Mouse (Mus musculus) stomach, postnatal 0 days (tissue): Measurements from ENCODE around the gene Rpl14. TPM values are rescaled to one million over a fixed set of nuclear protein-coding genes. Genes with fewer than 3 reads are reported as not detected.
A peak's percentile ranks its signal among the peaks of the same experiment; 100 is the strongest.

Experiments
- ATAC-seq: fragments of 200-750 bp; cut with Nextera tagmentation; 2 replicates; pipeline ENCODE4 v1.8.0; 2017; ENCODE audit not compliant: low FRiP score, low TSS enrichment
- DNase-seq: peaks from one replicate; pipeline ENCODE4 v3.0.0-alpha.2; 2016; ENCODE audit warnings: low spot score
- H3K27ac ChIP-seq: fragments of 300-500 bp; sonication (generic); replicated peaks from 2 replicates; pipeline ENCODE4 v1.5.1; 2014; ENCODE audit warnings: mild to moderate bottlenecking, control low read depth
- H3K27me3 ChIP-seq: fragments of 300-500 bp; sonication (generic); 2 replicates; pipeline ENCODE4 v1.6.1; 2014; ENCODE audit warnings: low read length; ENCODE audit not compliant: control insufficient read depth, insufficient read depth
- H3K36me3 ChIP-seq: fragments of 300-500 bp; sonication (generic); 2 replicates; pipeline ENCODE4 v1.6.1; 2014; ENCODE audit warnings: low read length, mixed read lengths; ENCODE audit not compliant: control insufficient read depth, insufficient read depth
- H3K4me1 ChIP-seq: fragments of 300-500 bp; sonication (generic); replicated peaks from 2 replicates; pipeline ENCODE4 v1.6.1; 2014; ENCODE audit warnings: antibody characterized with exemption; ENCODE audit not compliant: control insufficient read depth, insufficient read depth
- H3K4me2 ChIP-seq: fragments of 300-500 bp; sonication (generic); replicated peaks from 2 replicates; pipeline ENCODE4 v1.6.1; 2014; ENCODE audit warnings: low read depth, mild to moderate bottlenecking, control low read depth, moderate library complexity
- H3K4me3 ChIP-seq: fragments of 300-500 bp; sonication (generic); 2 replicates; pipeline ENCODE4 v1.5.1; 2014; ENCODE audit warnings: low read depth, low read length, control low read depth
- H3K9ac ChIP-seq: fragments of 300-500 bp; sonication (generic); 2 replicates; pipeline ENCODE4 v1.6.1; 2014; ENCODE audit warnings: mild to moderate bottlenecking, low read length, control low read depth, mixed read lengths
- H3K9me3 ChIP-seq: fragments of 300-500 bp; sonication (generic); 2 replicates; pipeline ENCODE4 v1.6.1; 2016; ENCODE audit warnings: low read length; ENCODE audit not compliant: control insufficient read depth
- CTCF ChIP-seq: IDR thresholded peaks from 2 replicates; pipeline ENCODE4 v1.5.1; 2016; ENCODE audit warnings: antibody characterized with exemption, low read depth, mild to moderate bottlenecking, moderate library complexity
- EP300 ChIP-seq: optimal IDR thresholded peaks from 2 replicates; pipeline ENCODE3; 2016; ENCODE audit warnings: antibody characterized with exemption
- WGBS: fragments of 180-500 bp; shearing (Covaris S2); extraction: QIAGEN DNeasy Blood & Tissue Kit; methylation state at CpG from one replicate; pipeline ENCODE4 v1.1.7; 2014; 5-methylcytosine and 5-hydroxymethylcytosine counted together
- polyA plus RNA-seq: library from polyadenylated mRNA; unstranded; fragments of >200 nt; fragmentation: Nextera tagmentation; extraction: Ambion mirVana; gene quantifications from 2 replicates; pipeline ENCODE4 v1.2.1, GENCODE M21; 2015

The Rpl14 gene
- polyA plus RNA-seq, 1 experiment from 2014 or later: 742 TPM

GRCm38 (mm10) chr9:120546482-120546881, 24.8 kb upstream of the Rpl14 start:
- H3K27ac ChIP-seq: peak overlapping the region; percentile 77
- no peak overlapping the region for H3K9ac ChIP-seq
- no peaks in the 10 kb centered on the region for H3K9me3 ChIP-seq
- DNase-seq: no peak
- 86% methylated on average over 9 of the region's 9 CpGs for WGBS
- no peaks in the 10 kb centered on the region for H3K36me3 ChIP-seq
- no peaks in the 10 kb centered on the region for H3K27me3 ChIP-seq
- no peak overlapping the region for H3K4me3 ChIP-seq
- H3K4me2 ChIP-seq: no peak overlapping the region
- no peak for ATAC-seq
- TF ChIP-seq EP300: no peak
- TF ChIP-seq CTCF: no peak
- H3K4me1 ChIP-seq: no peaks in the 10 kb centered on the region

- ATAC-seq (peak; percentile 78), DNase-seq (peak; percentile 67)
- Histone ChIP-seq H3K4me3 (no peak overlapping the region), H3K9me3 (no peaks in the 10 kb centered on the region), H3K27ac (peak overlapping the region; percentile 77), H3K27me3 (no peaks in the 10 kb centered on the region), H3K36me3 (no peaks in the 10 kb centered on the region), H3K4me2 (peak overlapping the region; percentile 38; the same call in 1 of the 2 replicates), H3K9ac (peak overlapping the region; percentile 27; the same call in 1 of the 2 replicates), H3K4me1 (no peaks in the 10 kb centered on the region)
- 14% methylated on average over 16 of the region's 16 CpGs for WGBS
- TF ChIP-seq EP300 (peak; percentile 61), CTCF (no peak)
Measured at GRCm38 (mm10) chr9:120547026-120547668, 24.1 kb upstream of the Rpl14 start.

GRCm38 (mm10) chr9:120550778-120551177, 20.5 kb upstream of the Rpl14 start:
- no peaks in the 10 kb centered on the region for H3K27me3 ChIP-seq
- H3K9me3 ChIP-seq: no peaks in the 10 kb centered on the region
- WGBS: 55% methylated on average over 9 of the region's 9 CpGs
- DNase-seq: no peak
- H3K9ac ChIP-seq: no peak overlapping the region
- ATAC-seq: no peak
- no peaks in the 10 kb centered on the region for H3K4me1 ChIP-seq
- no peaks in the 10 kb centered on the region for H3K36me3 ChIP-seq
- no peak overlapping the region for H3K27ac ChIP-seq
- no peak for TF ChIP-seq CTCF
- TF ChIP-seq EP300: no peak
- H3K4me2 ChIP-seq: no peak overlapping the region
- no peak overlapping the region for H3K4me3 ChIP-seq

GRCm38 (mm10) chr9:120563590-120563989, 7.7 kb upstream of the Rpl14 start:
- TF ChIP-seq CTCF (no peak), EP300 (no peak)
- no peaks in the 10 kb centered on the region for H3K4me1 ChIP-seq
- no peak overlapping the region for H3K4me3 ChIP-seq
- no peak overlapping the region for H3K27ac ChIP-seq
- no peak overlapping the region for H3K4me2 ChIP-seq
- no peaks in the 10 kb centered on the region for H3K27me3 ChIP-seq
- DNase-seq (no peak), ATAC-seq (no peak)
- H3K9ac ChIP-seq: no peak overlapping the region
- 86% methylated on average over 3 of the region's 3 CpGs for WGBS
- H3K36me3 ChIP-seq: no peaks in the 10 kb centered on the region
- no peaks in the 10 kb centered on the region for H3K9me3 ChIP-seq

GRCm38 (mm10) chr9:120564247-120564646, 7.0 kb upstream of the Rpl14 start:
- H3K36me3 ChIP-seq: no peaks in the 10 kb centered on the region
- H3K4me1 ChIP-seq: no peaks in the 10 kb centered on the region
- no peak overlapping the region for H3K27ac ChIP-seq
- H3K4me3 ChIP-seq: no peak overlapping the region
- no peak overlapping the region for H3K4me2 ChIP-seq
- ATAC-seq: no peak
- no peaks in the 10 kb centered on the region for H3K27me3 ChIP-seq
- no peaks in the 10 kb centered on the region for H3K9me3 ChIP-seq
- H3K9ac ChIP-seq: no peak overlapping the region
- DNase-seq: no peak
- 84% methylated on average over 2 of the region's 2 CpGs for WGBS
- TF ChIP-seq CTCF (no peak), EP300 (no peak)

- Histone ChIP-seq H3K4me2 (no peak overlapping the region), H3K9ac (no peak overlapping the region), H3K36me3 (no peaks in the 10 kb centered on the region), H3K27me3 (no peaks in the 10 kb centered on the region), H3K4me1 (0 out of 2 replicates have a peak, but pooled peaks cover 2% of the 10 kb centered on the region), H3K27ac (no peak overlapping the region), H3K9me3 (no peaks in the 10 kb centered on the region), H3K4me3 (no peak overlapping the region)
- ATAC-seq (no peak), DNase-seq (no peak)
- WGBS: 72% methylated on average over 5 of the region's 5 CpGs
- TF ChIP-seq CTCF: no peak
- no peak for TF ChIP-seq EP300
Measured at GRCm38 (mm10) chr9:120566384-120566783, 4.9 kb upstream of the Rpl14 start.
